Mouse (Mus musculus): ENCODE measurements around the gene E2f8.

Gene E2f8

DNA sequence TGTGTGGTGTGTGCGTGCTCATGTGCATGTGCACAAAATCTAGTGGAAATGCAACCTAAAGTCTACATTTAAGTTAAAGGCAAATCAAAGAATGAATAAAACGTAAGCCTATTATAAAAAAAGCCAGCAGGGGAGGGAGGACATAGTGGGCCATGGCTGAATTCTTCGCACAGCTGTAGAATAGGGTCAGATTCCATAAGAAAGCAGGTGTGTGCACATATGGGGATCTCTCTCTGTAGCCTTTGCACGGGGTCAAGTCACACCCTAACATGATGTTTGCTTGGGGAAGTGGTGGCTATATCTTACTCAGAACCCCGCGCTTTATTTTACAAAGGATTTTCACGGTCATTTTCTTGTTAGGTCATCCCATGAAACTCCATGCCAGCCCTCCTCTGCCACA is 11.7 kb upstream of the E2f8 start:
- no peak for DNase-seq (ENCODE audit: low read depth, low spot score)

DNA sequence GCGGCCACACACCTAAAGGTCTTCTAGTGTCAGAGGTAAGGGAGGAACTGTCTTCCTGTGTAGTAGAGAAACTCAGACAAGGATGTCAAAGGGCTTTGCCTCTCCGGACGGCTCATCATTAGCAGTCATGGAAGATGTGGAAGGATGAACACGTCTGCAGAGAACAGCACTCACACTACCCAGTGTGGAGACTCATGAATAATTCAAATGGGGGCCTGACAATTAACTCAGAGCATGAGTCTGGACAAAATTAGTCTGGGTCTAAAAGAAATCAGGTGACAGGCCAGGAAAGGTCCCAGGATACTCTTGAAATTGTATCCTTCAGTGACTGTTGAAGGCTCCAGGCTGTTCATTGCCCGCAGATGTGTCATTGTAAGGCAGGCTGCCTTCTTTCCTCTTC is 9.6 kb upstream of the E2f8 start:
- no peak for DNase-seq (ENCODE audit: low read depth, low spot score)

DNA sequence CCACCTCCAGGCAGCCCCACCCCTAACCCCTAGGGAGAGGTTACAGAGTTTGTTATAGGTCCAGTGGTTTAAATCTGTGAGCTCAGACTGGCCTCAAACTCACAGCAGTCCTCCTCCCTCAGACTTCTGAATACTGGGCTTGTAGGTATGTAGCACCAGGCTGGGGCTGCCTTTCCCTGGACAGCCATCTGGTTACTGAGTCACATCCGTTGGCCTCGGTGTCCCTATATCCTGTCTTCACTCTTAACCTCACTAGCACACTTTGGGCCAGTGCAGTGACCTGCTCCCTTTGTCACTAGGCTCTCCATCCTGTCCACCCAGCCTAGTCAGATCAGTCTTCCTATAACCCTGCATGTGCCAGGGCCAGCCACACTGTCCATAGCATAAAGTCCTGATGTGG is 7.4 kb upstream of the E2f8 start:
- DNase-seq (ENCODE audit: low read depth, low spot score) = no peak

DNA sequence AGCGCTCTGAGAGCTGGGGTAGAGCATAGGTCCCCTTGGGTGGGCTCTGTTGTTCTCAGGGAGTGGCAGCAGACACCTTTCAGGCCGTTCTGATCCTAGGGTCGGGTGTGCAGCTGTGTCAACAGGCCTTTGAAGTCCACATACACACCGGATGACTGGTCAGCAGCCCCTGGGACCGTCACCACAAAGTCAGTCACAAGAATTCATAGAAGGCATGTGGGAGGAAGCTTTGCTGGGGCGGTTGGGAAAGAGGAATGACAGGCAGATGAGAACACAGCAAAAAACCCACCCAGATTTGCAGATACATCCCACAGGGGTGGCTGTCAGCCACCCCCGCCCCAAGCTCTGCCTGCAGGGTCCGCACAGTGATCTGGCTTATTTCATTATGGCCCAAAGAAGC is 6.6 kb upstream of the E2f8 start:
- DNase-seq (ENCODE audit: low read depth, low spot score) = no peak

DNA sequence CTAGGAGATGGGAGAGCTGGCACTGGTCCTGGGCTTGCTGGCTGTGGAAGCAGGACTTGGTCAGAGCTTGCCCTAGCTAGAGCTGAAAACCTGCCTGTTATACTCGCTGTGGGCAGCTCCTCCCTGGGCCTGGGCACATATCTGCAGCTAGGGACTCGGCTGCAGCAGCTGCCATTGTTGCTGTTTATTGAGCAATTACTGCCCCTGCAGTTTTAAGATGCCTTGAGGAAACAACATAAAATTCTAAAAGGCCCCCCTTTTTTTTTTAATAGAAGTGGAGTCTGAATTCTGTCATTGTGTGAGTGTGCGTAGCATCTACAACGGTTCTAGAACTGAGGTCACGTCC is 2.8 kb upstream of the E2f8 start:
- DNase-seq (ENCODE audit: low read depth, low spot score) = no peak

DNA sequence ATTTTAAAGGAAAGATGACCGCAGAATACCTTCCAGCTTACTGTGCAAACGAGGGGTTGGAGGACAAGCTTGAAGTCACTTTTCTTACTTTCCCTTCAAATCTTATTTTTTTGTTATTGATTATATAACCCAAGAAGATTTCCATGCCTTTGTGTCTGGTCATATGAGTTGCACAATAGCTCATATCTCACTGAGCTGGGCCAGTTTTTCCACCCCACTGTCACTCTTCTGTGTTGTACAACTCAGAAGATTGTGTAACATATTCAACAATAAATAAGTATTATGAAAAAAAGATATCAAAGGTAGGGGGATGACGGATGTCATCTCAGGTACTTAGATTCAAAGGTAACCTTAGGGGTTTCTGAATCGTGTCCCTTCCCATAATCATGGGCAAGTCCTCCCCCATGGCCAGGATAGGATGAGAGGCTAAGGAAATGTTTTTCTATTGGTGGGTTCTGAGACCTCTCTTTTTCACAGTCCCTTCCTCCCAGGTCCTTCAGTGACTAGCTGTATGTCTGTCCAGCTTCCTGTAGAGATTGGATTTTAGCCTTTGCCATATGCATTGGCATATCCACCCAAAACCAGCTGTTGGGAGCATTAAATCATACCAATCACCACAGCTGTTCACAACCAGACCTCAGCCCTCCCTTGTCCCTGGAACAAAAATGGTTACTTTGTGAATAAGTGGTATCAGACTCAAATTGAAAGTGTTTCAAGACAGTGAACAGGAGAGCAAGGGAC is 2.3 kb upstream of the E2f8 start:
- no peak for DNase-seq (ENCODE audit: low read depth, low spot score)

DNA sequence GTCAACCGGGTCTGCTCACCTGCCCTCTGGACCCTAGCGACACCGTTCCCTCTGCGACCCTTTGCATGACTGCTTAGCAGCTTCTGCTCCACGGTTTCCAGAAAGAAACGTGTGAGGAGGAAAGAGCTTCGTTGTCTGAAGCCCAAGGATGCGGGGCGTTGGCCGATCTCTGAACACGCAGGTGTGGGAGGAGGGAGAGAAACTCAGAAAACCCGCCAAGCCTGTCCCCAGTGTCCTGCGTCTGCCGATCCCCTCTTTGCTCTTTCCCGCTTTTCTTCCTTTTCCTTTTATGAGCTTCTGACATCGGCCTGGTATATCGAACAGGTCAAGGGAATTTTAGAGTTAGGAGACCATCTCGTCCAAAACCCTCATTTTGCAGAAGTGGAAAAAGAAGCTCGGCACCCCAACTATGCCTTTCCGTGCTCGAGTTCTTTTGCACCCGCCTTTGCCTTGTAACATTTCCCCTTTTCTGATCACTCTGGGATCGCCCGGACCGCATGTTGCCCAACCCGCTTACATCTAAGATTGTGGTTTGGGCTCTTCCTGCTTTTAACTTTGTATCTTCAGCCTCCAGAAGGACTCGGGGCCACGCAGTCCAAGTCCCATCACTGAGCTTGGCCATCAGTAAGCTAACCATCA is 694 bp upstream of the E2f8 start:
- DNase-seq (ENCODE audit: low read depth, low spot score) = peak; percentile 24

DNA sequence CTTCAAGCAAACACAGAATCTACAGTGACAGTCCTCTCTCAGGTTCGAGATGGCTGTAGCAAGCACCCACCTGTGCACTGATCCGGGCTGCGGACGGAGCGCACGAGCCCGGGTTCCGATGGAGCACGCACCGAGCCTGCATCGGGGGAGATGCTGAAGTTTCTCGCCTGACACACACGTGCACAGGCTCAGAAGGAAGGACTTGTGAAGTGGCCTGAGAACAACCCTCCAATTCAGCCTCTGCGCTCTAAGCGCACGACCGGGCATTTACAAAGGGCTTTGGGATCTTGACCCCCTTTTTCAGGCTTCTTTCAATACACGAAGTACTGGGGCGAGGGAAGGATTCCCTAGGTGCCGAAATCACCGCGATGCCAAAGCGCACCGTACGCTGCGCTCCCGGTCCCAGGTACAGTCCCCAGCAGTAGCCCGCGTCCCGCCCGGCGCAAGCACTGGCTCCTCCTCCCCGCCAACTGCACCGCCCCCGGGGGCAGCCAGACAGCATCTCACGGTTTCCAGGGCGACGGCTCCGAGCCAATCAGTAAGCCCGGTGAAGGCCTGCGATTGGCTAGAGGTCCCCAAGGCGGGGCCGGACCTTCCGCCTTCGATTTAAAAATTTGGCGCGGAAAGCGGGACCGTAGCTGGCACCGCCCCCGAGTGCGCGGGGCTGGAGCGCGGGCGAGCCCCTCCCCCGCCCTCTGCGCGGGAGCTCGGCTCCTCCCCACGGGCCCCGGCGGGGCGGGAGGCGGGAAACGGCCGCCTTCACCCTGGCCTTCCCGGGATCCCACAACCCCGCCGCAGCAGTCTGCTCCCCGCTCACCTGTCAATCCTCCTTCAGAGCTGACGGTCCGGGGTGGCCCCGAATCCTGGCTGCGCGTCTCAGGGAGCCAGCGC is 560 bp downstream of the E2f8 start:
- peak; percentile 93 for DNase-seq (ENCODE audit: low read depth, low spot score)

DNA sequence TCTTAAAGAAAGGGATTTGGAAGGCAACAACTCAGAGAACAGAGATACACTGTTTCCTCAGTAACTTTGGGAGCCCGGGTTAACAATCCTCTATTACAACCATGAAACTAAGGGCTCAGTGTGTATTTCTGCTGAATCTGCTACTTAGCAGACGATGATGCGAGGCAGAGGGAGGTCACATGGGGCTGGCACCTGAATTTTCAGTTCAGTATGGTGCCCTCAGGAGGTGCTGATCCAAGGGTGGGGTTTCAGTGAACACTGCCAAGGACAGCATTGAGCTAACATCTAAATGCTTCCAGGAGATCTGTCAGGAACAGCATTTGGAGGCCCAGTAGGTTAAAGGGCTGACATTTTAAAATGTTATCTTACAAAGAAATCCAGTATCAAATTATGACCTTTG is 1.8 kb downstream of the E2f8 start:
- no peak for DNase-seq (ENCODE audit: low read depth, low spot score)

DNA sequence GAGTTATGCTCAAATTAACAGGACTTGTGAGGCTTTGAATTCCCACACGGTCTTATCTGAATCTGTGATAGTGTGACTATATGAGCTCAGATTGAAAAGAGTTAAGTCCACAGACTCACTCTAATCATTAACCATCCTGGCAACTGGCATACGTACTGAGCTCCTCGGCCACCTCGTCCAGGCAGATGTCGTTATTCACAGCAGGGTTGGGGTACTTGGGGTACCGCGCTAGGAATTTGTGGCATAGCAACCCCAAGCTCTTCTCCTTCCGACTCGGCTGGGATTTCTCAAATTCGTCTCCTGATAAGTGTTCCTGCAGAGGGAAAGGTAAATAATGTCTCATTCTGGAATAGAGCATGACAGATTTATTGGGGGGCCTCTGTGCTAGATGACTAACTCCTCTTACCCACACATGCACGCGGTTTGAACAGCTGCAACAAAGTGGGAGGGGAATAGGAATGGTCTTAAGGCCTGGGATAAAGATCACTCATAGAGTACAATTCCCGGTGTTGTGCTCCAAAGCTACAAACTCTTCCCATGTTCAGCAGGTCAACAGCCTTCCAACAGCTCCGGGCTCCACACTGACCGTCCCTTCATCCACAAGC is 3.5 kb downstream of the E2f8 start:
- DNase-seq (ENCODE audit: low read depth, low spot score) = no peak

DNA sequence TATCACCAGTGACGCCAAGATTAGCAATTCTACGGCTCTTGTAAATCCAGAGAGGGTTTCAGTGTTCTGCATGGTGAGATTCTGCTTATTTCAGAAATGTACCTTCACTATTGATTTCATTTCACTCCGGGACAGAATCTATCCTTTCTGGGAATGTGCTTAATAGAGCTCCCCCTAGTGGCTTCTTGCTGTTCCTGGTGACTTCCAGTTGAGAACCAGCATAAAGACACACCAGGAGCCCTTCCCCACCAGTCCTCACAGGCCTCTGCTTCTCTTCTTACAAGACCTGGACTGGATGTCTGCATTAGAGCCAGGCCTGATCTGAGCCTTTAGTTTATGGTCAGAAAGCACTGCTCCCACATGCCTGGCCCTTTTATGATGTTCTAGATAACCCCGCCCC is 4.9 kb downstream of the E2f8 start:
- peak; percentile 33 for DNase-seq (ENCODE audit: low read depth, low spot score)

DNA sequence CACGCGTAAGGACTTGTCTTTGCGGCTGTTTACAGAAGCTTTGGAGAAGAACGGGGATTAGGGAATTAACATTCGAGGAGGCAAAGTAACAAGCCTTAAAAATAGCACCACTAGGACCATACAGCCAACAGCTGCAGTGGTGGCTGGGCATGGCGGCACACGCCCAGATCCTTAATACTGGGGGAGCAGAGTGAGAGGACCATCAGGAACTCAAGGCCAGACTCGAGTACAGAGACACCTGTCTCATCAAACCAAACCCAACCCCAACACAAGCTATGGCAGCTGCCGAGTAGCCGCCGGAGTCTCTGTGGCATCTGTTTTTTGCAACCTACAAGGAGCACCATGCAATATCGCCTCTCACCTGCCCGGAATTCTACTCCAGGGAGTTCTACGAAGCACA is 6.3 kb downstream of the E2f8 start:
- DNase-seq (ENCODE audit: low read depth, low spot score) = no peak

DNA sequence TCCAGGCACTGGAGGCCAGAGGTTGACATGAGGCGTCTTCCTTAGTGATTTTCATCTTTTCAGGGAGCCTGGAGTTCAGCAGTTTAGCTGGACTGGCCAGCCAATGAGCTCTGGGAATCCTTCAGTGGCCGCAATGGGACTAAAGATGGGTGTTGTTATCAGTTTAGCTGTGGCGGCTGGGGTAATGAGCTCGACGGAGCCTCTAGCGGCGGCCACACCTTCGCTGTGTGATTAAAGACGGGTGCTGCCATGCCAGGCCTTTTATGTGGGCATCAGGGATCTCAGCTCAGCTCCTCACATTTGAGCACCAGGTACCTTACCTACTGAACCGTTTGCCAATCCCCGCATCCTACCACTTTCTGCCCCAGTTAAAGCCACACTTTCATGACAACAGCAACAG is 10.1 kb downstream of the E2f8 start:
- no peak for DNase-seq (ENCODE audit: low read depth, low spot score)

DNA sequence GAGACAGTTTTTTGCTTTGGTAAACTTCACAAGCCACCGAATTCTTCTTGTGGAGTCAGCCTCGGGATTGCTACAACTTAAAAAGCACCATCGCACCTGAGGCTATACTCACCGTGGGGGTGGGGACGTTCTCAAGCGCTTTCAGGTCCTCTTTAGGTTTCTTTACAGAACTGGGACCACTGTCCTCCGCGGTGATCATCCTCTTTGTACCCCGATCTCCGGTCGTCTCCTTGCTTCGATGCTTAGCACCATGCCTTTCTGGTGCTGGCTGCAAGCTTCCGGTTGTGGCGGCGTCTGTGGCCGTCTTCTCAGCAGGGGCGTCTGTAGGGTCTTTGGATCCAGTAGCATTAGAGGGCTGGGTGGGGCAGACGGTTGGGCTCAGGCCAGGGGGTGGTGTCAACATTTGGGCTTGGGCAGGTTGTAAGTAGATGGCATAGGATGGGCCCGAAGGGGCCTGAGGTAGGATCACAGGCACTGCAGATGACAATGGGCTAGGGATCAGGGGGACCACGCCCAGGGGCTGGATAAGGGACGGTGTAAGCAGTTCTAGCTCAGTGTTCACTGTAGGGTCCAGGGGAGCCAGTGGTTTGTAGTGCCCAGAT is 10.7 kb downstream of the E2f8 start:
- no peak for DNase-seq (ENCODE audit: low read depth, low spot score)

DNA sequence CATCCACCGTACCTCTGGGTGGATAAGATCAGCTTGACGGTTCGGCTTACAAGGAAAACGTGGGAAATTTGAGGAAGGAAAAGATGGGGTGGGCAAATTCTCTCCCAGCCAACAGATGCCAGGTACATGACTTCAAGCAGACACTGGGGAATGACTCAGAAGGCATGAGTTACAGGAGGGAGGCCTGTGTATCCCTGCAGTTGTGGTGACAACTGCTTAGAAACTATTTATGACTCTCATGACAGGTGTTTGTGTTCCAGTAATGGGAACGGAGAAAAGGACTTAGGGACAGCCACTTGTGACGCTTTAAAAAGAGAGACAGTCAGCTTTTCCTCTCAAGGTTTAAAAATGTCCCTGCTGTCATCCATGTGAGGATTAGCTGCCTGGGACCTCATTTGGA is 11.3 kb downstream of the E2f8 start:
- no peak for DNase-seq (ENCODE audit: low read depth, low spot score)

DNA sequence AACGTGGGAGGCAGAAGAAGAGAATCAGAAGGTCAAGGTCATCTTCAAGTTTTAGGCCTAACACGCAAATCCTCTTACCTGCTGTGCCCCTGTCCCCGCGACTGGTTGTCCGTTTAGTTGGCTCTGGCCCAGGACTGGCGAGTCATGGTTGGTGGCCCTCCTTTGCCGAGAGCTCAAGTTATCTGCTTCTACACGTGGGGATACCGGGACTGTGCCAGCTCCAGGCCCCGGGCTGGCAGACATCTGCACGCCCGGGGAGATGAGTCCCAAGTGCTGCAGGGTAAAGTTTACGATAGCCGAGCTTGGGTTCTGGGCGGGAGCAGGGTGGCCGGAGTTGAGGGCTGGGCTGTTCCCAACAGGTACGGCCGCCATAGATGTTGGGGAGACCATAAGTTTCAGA is 13.8 kb downstream of the E2f8 start:
- DNase-seq (ENCODE audit: low read depth, low spot score) = no peak

DNA sequence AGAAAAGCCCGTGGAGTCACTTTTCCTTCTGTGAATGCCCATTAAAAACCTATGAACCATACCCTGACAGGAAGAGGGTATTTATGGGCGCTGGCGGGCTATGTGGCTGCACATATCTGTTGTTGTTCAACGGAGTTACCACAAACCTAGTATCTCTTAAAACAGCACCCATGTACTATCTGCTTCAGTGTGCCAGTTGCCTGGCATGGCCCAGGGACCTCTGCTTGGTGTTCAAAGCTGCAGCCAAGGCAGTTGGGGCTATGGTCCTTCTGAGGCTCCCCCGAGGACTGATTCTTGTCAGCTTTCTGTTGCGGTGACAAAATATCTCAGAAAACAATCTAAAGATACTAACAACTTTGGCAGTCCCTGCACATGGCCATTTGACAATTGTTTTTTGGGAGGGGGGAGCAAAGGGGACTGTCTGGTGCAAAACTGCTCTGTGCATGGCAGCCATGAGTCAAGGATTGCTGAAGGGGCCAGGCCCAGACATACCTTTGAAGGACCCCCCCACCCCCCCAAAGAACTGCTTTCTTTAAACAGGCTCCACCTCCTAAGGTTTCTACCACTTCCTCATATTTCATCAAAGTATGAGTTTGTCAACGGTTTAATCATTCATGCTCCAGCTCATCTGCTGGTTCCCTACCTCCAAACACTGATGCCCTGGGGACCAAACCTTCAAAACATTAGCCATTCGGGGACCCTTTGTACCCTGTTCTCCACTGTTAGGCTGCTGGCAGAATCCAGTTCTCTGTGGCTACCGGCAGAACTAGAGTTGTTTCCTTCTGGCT is 16.5 kb downstream of the E2f8 start:
- no peak for DNase-seq (ENCODE audit: low read depth, low spot score)

DNA sequence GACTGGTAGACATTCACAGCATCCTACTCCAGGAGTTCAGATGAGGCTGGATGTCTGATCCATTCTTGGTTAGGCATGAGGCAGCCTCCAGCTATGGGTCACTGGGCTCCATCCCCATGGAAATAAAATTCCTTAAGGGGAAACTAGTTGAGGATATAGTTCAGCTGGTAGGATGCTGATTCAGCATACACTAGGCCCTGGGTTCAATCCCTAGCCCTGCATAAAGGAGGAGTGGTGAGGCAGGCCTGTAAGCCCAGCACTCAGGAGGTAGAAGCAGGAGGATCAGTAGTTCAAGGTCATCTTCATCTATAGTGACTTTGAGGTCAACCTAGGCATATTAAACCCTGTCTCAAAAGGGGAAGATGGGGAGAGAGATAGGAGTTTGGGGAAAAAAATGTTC is 17.2 kb downstream of the E2f8 start:
- no peak for DNase-seq (ENCODE audit: low read depth, low spot score)

DNA sequence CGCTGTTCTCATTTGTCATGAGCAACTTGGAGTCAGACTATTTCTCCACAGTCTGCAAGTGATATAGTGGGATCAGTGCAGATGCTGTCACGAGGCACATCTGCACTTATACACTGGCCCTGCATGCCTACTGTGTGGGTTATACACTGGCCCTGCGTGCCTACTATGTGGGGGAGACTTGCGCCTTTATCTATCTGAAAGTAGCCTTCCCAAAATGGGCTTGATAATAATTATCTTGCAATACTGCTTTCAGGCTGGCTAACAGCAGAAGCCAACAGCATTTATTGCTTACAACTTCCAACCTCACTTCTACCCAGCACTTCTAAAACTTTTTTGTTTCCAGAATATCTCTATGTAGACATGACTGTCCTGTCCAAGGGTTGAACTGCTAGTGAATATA is 19.6 kb downstream of the E2f8 start:
- no peak for DNase-seq (ENCODE audit: low read depth, low spot score)

DNA sequence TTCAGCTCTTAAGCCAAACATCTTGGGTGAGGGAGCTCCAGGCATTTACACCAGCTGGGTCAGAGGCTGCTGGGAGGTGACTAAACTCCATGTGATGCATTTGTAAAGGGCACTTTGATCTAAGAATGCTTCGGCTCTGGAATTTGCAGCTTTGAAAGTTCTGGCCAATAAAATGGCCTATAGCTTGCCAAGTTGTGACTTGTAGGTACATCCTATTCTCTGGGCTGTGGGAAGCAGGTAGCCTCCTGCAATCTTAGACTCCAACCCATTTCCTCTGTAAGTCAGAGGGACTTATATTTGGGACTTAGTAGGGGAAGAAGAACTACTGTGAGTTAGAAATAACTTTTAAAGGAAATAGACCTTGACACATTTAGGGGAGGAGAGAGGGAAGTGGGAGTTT is 20.4 kb downstream of the E2f8 start:
- no peak for DNase-seq (ENCODE audit: low read depth, low spot score)

DNA sequence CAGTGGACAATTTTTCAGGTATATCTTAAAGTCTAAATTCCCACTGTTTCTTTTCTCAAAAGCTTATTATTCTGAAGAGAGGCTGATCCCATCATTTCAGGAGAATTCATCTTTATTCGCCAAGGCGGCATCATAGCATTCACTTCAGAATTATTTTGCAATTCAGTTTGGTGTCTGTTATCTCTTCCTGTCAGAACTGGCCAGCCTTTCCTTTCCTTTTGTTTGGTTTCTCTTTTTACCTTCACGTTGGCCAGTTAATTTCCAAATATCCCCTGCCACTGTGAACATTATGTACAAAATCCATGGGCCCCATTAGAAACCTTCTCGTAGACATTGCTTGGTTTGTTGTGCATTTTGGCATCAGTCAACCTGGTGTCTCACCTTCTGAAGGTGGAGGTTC is 22.0 kb downstream of the E2f8 start:
- DNase-seq (ENCODE audit: low read depth, low spot score) = no peak

Data from skeletal muscle tissue, adult 2 months (tissue).